Mouse (Mus musculus) olfactory bulb, adult 2 months (tissue): ENCODE results near the gene Lrfn1.

Source experiments
- CTCF ChIP-seq: fragments of 200-500 bp; IDR thresholded peaks from 2 replicates; pipeline ENCODE4 v1.5.1; 2012; ENCODE audit warnings: low read depth, mild to moderate bottlenecking, low read length, moderate library complexity; ENCODE audit not compliant: insufficient read depth
- POLR2A ChIP-seq: fragments of 200-500 bp; IDR thresholded peaks from 2 replicates; pipeline ENCODE4 v1.6.1; 2012; ENCODE audit warnings: mild to moderate bottlenecking, low read depth, low read length, moderate library complexity; ENCODE audit not compliant: insufficient read depth

- TF ChIP-seq POLR2A (no peak), CTCF (no peak)
These were observed 703 bp downstream of the Lrfn1 start for GRCm38 (mm10) chr7:28452361-28453005.
